Mouse (Mus musculus): ENCODE data around the gene Chrna7. TPM values are rescaled to one million over a fixed set of nuclear protein-coding genes. Genes with fewer than 3 reads are reported as not detected.

Chrna7 gene
- total RNA-seq, 2 experiments from 2014 or later = 43.6 to 46.1 TPM

- DNase-seq = peak; percentile 33 to 42
Observed at GRCm38 (mm10) chr7:63060996-63061395, 151.4 kb downstream of the Chrna7 start.

Other genes starting within 250 kb of the Chrna7 start
- gene Otud7a, start 232.2 kb upstream of the Chrna7 start, total RNA-seq (2021) = 10 to 100 TPM; 68.9 to 70.0 TPM

Measured in layer of hippocampus, postnatal 36 days (tissue).